Mouse (Mus musculus) skeletal muscle tissue, adult 2 months (tissue): ENCODE measurements around the gene Itpr2.

ENCODE experiments used
- DNase-seq: peaks from one replicate; pipeline ENCODE4 v3.0.0-alpha.2; 2012; ENCODE audit warnings: low read depth, low spot score

The Itpr2 gene

DNA sequence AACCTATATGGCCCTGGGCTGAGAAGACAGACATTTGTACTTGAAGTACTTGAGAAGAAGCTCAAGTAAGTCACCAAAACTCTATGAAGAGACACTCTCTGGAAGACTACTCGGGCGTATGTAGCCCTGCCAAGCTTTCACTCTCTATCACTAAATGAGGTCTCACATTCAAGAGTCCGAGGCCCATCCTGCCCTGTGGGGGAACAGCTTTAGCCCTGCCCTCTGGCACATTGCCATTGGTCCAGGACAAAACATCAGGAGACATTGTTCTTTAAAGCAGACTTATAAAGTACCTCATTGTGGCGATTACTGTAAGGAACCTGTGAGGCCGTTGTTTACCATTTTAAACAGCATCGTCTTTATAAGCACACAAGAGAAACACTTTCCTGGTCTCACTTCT is 77.7 kb downstream of the Itpr2 start:
- no peak for DNase-seq

DNA sequence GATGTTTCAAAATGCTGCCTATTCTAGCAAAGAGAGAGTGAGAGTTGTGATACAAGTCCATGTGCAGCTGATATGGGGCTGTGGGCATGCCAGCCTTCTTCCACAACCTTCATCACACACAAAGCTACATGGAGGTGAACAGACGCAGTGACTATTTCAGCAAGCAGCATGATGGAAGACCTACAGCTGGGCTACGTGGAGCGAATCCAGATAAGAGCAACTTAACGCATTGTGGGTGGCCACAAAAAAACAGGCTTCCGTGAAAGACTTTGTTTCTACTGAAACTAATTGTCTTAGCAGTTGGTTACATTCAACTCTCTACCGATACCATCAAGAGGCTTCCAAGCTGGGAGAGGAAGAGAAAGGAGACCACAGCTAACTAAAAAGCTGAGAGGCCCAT is 81.3 kb downstream of the Itpr2 start:
- no peak for DNase-seq

DNA sequence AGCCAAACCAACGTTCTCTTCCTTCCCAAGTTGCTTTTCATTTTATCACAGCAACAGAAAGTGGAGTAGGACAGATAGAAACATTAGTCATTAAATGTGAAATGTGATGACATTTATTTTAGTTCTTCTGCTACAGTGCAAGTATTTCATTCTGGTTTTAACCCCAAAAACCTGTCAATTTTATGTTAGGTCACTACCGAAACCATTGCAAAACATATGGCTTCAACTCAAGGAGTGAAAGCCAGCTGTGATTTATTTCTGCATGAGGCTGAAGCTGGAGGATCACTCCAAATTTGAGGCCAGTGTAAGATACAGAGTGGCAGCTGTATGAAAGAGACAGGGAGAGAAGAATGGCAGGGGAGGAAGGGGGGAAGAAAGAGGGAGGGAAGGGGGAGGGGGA is 85.6 kb downstream of the Itpr2 start:
- DNase-seq = no peak

DNA sequence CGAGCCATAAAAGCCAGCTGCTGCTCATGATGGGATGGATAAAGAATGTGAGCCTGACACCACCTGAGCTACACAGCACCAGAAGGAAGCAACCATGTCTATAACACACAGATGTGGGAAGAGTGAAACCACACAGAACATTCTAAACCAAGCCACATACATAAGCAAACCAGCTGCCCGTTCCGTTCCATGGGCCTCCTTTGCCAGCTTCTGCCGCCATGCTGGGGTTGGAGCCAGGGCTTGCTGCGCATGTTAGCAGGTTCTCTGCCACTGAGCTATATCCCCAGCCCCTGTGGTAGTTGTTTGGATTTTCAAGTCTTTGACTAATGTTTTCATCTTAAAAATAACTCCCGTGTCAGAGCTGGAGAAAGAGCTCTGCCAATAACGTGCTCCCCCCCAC is 87.9 kb downstream of the Itpr2 start:
- no peak for DNase-seq

DNA sequence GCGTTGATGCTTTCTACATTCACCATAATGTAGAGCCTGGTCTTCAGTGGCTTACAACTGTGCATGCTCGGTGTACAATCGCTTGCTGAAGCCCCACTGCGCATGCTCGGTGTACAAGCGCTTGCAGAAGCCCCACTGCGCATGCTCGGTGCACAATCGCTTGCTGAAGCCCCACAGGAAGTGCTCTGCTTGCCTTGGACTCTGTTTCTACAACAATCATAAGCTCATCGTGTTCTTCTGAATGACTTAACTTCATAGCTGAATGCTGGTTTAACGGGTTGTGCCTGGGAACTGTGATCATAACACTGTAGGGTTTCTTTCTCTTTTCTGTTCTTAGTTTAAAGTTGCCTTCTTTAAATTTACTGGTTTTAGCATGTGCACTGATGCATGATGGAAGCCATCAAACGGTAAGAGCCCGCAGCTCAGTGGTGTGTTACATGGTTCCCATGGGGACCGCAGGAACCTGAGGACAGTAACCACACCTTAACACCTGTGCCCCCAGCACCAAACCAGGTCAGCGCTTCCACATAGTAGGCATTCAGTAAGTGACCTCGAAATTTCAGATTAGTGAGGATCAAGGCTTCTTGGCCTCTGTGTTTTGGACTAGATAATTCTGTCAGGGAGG is 90.5 kb downstream of the Itpr2 start:
- no peak for DNase-seq

DNA sequence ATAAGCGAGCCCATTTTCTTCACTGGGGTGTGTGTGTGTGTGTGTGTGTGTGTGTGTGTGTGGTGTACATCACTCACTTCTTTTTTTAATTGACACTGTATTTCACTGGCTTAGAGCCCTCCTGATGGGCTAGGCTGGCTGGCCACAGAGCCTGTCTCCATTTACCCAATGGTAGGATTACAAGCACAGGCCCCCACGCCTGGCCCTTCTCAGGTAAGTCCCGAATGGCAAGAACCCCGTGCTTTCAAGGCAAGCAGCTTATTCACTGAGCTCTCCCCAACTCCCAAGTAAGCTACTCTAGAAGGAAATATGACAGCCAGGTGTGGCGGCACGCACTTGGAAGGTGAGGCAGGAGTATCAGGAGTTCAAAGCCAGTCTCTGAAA is 91.6 kb downstream of the Itpr2 start:
- DNase-seq = no peak

DNA sequence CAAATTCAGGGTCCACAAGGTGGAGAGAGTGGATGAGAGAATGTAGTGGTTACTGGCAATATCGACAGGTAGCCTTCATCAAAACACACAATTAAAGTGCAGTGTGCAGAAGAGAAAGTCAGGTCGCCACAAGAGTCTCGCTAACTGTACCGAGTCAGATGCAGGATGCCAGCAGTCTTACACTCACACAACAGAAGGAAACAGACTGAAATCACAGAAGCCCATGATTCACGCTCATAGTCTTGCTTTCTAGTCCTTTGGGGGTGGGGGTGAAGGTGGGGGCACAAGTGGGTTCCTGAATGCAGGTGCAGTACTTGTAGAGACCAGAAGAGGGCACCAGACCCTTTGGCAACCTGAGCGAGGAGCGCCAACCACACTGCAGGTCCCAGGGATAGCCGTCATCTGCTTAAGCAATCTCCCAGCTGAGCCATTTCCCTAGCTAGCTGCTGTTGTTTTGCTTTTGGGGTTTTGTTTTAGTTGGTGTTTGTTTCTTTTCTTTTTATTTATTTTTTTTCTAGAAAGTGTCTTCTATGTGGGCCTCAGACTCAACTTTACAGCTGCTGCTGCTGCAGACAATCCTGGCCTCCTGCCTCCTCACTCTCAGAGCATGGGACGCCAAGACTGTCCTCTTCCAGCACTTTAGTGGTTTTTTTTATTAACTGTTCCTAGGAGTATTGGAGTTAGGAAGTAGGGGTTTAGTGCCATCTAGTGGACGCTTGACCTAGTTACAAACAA is 92.2 kb downstream of the Itpr2 start:
- peak; percentile 86 for DNase-seq

DNA sequence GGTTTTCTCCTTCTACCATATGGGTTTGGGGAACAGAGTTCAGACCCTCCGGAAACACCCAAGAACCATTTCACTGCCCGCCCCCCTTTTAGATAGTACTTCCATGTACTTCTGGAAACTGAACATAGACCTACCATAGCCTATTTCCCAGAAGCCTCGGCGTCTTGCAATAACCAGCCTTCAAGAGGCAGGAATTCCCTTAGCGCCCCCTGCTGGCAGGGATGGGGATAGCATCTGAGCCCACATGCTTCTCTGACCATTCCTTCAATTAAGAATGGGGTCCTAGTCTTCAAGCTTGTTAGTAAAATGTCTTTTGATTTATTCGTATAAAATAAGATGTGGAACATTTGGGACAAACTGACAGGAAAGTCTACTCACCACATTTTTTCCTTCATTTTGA is 96.6 kb downstream of the Itpr2 start:
- peak; percentile 35 for DNase-seq

DNA sequence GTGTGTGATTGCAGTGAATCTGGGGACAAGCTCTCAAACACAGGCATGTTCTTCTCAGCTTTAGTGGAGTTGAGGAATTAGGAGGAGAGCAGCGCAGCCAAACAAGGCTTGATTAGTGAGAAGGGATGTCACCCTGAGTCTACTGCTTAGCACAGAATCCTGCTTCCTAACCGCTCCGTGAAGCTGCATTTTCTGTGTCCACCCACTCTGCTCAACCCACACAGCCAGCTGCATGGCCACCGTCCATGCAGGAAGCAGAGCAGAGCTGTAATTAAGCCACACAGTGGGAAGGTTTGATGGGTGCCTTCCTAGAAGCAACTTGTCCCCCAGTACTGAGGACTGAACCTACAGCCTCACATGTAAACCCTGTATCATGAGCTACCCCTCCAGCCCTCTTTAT is 97.1 kb downstream of the Itpr2 start:
- no peak for DNase-seq

DNA sequence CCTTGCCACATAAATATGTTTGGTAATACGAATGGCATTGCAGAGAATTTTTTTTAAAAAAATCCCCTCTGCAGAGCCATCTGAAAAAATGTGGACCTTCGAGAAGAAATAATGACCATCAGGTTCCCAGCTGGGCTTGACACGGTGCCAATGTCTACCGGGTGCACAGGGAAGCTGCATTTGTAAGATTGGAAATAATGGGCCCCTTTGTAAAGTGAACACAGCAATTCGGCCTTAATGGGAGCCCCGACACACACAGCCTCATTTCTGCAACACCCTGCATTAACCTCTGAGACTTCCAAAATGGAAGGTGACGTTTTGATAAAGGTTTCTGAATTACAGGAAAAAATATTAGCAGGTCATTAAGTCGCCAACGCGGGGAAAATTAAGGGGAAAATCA is 97.9 kb downstream of the Itpr2 start:
- DNase-seq = no peak

DNA sequence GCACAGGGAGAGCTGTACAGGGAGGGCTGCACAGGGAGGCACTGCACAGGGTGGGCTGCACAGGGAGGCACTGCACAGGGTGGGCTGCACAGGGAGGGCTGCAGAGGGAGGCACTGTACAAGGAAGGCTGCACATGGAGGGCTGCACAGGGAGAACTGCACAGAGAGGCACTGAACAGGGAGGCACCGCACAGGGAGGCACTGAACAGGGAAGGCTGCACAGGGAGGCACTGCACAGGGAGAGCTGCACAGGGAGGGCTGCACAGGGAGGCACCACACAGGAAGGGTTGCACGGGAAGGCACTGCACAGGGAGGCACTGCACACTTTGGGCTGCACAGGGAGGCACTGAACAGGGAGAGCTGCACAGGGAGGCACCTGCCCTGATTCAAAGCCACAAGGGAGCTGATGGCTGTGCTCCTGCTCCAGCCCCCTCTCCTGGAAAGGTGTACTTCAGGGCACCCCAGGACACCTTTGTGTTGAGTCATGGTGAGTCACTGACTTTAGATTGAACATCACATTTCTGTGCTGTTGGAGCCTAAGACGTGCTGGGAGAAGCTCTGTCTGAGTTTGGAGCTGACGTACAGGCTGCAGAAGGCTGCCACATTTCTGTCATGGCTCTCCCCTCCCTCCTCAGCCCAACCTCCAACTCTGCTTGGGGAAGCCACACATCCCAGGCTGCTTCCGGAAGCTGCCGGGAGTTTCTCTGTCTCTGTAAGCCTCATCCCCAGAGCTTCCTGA is 98.9 kb downstream of the Itpr2 start:
- no peak for DNase-seq

DNA sequence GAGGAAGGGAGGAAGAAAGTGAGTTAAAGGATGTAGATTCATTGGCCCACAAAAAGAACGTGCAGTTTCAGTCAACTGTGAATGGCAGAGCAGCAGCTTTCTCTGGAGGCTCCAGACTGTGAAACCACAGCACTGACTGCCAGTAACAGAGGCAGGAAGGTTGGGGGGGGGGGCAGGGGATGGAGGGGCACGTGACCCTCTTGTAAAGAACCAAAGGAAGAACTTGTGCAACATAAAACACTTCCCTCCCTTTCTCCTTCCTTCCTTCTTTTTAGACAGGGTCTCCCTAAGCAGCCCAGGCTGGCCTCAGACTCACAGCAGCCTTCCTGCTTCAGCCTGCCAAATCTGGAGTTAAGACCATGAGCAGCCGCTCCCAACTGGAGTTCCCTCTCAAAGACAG is 104.2 kb downstream of the Itpr2 start:
- no peak for DNase-seq

DNA sequence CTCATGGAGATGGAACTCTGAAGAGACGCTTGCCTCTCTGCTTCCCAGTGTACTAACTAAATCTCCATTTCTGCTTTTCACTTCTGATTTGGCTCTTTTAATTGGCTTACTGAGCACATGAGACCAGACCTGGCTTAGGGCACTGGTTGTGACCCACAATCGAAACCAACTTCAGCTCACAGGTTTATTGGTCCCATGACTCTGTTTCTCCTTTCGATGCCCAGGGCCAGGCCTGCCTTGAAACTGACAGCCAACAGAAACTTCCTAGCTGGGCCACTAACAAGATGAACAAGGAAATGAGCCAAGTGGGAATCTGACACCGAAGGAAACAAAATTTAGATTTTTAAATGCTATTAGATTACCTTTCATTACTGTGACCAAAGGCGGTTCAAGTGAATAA is 105.8 kb downstream of the Itpr2 start:
- DNase-seq = no peak

DNA sequence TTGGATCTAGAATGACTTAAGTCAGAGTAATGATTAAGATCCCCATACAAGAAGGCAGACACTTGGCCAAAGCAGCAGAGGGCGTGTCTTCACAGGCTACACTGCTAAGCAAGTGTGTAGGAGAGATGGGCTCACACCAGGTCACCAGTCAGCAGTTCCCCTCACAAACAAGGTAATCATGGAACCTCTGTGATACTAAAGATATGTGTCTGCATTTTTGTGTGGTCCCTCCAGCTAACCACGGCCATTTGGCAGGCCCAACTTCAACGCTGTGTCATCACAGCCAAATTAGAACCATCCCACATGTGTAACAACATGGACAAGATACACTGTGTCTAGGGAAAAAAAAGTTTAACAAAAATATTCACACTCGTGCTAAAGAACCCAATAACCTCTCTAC is 106.4 kb downstream of the Itpr2 start:
- DNase-seq = no peak

DNA sequence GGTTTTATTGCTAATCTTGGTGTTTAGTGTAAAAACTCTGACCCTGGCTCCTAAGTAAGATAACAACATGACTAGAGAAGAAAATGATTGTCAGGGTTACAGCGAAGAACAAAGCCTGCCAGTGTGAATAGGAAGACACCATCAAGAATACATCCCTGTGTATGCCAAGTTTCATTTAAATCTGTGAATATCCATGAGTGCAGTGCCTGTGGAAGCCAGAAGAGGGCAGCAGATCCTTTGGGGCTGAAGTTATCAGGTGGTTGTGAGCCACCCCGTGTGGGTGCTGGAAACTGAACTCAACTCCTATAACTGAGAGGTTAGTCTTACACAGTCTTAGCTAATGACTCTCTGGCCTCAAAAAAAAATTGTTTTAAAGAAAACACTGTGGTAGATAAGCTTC is 109.8 kb downstream of the Itpr2 start:
- DNase-seq = no peak

DNA sequence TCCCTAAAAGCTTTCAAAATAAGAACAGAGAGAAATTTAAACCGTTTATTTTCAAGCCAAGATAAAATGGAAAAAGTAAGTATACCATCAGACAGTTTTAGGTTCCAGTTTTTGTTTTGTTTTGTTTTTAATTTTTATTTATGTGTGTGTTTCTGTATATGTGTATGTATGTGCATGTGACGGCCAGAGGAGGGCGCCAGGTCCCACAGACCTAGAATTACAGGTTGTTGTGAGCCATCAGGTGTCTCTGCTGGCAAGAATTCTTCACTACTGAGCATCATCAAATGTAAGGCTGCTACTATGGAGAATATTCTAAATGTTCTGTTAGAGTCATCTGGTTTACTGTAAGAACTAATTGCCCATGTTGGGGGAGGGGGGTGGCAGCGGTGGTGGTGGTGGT is 111.9 kb downstream of the Itpr2 start:
- DNase-seq = no peak

DNA sequence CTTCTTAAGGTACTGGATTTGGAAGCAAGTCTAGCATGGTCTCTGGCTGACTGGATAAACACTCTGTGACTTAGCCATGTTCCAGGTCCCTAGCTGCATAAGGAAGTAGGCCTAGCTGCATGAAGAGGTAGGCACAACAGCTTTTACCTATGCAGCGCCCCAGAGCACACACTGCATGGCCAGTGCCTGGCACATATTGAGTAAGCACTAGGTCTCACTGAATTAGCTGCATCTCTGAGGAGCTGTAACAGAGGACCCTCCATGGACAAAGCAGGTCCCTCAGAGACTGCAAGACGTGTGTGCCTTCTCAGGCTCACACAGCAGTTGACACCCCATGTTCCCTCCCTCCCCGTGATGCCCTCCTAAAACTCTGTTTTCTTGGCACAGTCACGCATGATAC is 114.0 kb downstream of the Itpr2 start:
- no peak for DNase-seq

DNA sequence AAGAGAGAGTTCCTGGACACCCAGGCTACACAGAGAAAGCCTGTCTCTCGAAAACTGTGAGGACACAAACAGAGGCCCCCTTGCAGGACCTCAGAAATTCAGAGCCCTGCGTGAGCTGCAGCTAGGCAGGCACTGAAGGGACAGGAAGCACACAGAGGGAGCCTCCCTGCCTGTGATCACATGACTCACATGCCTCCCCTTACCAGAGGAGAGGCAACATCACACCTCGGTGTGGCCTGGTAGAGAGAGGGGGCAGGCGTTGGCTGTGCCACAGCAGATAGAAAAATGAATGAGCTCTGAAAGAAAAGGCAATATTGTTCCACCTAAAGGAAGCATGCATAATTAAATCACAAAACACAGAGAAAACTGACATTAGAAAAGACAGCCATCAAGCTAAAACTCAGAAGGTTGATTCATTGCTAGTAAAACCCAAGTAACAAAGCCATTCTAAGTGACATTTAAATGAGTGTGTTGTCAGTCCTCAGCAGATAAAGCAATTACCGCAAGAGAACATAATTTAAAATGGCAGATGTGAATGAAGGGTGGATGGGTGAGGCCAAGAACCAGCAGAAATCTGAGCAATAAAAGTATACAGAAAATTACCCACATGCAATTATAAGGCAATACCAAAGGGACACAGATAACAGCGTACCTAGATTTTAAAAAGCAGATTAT is 114.8 kb downstream of the Itpr2 start:
- DNase-seq = no peak

DNA sequence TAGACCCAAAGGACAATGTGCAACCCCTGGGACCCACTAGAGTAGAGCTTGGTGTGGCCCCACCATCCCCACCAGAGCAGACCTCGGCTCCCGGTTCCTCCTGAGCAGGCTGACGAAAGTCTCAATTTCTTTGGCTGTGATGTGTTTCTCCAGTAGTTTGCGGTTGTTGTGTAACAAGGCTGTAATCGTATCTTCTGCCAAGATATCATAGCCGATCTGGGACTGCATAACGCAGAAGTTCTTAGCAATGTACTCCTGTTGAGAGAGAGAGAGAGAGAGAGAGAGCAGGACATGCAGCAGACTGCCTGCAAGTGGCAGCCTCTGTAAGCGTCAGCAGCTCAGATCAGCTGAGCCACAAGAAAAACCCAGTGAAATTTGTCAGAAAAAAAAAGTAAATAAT is 122.8 kb downstream of the Itpr2 start:
- DNase-seq = peak; percentile 55

DNA sequence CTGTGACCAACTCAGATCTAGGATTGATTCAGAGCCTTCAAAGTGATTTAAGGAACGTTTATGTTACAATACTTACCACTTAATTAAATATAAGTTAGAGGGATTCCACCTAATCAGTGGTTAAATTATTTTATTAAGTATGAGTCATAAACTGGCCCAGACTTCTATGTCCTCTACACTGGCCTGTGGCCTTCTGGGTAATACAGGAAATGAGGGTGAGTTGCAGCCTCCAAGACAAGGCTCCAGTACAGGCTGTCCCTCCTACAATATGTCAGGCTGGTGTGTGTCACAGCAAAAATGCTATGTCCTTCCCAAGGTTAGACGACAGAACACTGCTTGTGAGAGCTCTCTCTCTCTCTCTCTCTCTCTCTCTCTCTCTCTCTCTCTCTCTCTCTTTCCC is 130.5 kb downstream of the Itpr2 start:
- no peak for DNase-seq

DNA sequence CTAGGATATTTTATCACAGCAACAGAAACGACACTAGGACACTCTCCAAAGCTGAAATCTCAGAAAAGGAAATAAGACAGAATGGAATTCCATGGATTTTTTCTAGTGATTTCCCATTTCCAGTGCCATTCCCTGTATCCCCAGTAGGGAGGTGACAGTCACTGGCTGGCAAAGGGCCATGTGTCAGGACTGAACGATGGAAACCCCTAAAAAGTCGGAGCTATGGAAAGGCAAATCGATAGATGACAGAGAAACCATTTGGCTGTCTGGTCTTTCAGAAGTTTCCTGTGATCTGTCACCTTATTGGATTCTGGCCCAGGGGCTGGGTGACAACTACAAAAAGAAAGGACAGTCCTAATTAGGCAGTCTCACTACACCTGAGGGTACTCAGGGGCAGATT is 135.8 kb downstream of the Itpr2 start:
- DNase-seq = no peak

DNA sequence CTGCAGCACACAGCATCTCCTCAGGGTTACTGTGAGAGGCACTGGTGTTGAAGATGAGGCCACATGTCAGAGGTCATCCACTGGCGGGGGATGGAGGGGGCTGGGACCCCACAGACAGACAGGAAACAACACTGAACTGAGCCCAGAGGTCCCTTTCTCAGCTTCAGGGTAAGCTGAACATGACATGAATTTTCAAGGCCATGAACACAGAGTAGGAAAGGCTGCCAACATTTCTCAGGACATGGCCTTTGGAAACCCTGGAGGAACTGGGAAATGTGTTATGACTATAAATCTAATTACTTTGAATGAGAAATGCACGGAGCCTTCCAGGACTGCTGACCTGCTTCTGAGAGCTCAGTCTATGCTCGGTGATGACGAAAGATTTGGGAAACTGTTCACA is 144.1 kb downstream of the Itpr2 start:
- peak; percentile 36 for DNase-seq
